8 mouse cellular contexts compared by ENCODE assay signal in the genomic region with DNA sequence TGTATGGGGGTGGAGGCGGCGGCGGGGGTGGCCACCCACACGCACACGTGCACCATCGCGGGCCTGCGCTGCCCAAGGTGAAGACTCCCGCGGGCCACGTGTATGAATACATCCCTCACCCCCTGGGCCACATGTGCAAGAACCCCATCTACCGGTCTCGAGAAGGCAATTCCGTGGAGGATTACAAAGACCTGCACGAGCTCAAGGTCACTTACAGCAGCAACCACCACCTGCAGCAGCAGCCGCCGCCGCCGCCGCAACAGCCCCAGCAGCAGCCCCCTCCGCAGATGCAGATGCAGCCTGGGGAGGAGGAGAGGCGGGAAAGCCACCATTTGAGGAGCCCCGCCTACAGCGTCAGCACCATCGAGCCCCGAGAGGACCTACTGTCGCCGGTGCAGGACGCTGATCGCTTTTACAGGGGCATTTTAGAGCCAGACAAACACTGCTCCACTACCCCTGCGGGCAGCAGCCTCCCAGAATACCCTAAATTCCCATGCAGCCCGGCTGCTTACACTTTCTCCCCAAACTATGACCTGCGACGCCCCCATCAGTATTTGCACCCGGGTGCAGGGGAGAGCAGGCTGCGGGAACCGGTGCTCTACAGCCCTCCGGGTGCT. TPM values are rescaled to one million over a fixed set of nuclear protein-coding genes. Genes with fewer than 3 reads are reported as not detected.
A peak's percentile ranks its signal among the peaks of the same experiment; 100 is the strongest.
DNase-seq lines count a peak whose midpoint lies in the region; ATAC-seq and TF ChIP-seq lines count a peak whose summit lies in the region.

No protein-coding gene starts in this region.

- intact Hi-C loops in left cerebral cortex, adult 2 months (cut with DNase I) = no loop called here

- ATAC-seq in forebrain, embryonic 16.5 days = peak; percentile 68
- peak; percentile 58 for ATAC-seq in midbrain, postnatal 0 days (ENCODE audit: low FRiP score)

- peak overlapping the region; percentile 88 for H3K4me2 ChIP-seq in forebrain, embryonic 16.5 days (ENCODE audit: low read length)
- H3K4me2 ChIP-seq in midbrain, postnatal 0 days (ENCODE audit: low read depth, low read length, poor library complexity, severe bottlenecking) = peak overlapping the region; percentile 80

- H3K9me3 ChIP-seq in forebrain, embryonic 16.5 days (ENCODE audit: control insufficient read depth, low read length) = no peaks in the 10 kb centered on the region
- no peaks in the 10 kb centered on the region for H3K9me3 ChIP-seq in midbrain, postnatal 0 days (ENCODE audit: low read length)

- peak; percentile 5 for DNase-seq in kidney, adult 18-20 months
- DNase-seq in kidney, postnatal 14 days = no peak
- DNase-seq in cerebellum, adult 18-20 months = peak; percentile 39 to 51
- DNase-seq in left cerebral cortex, adult 2 months (ENCODE audit: extremely low spot score in 1 of 2, low spot score in 2 of 2) = peak; percentile 51 to 61
- DNase-seq in midbrain, postnatal 0 days (ENCODE audit: low spot score) = peak; percentile 45
- no peak for DNase-seq in thymus, postnatal 14 days
- no peak for DNase-seq in lung, postnatal 36 days

- H3K9ac ChIP-seq in forebrain, embryonic 16.5 days (replicated peaks; ENCODE audit: low read depth, low read length) = peak overlapping the region; percentile 72
- peak overlapping the region; percentile 42; the same call in 1 of the 2 replicates for H3K9ac ChIP-seq in midbrain, postnatal 0 days (replicated peaks; ENCODE audit: low read length, poor library complexity, severe bottlenecking)

- no peak for TF ChIP-seq CTCF in left cerebral cortex, adult 2 months (IDR thresholded peaks at IDR 0.05)
- TF ChIP-seq CTCF in midbrain, postnatal 0 days (IDR thresholded peaks at IDR 0.05) = peak; percentile 13; the same call in 1 of the 2 replicates

- H3K4me3 ChIP-seq in forebrain, embryonic 16.5 days (replicated peaks; ENCODE audit: low read length) = peak overlapping the region; percentile 55
- H3K4me3 ChIP-seq in left cerebral cortex, adult 2 months = peak overlapping the region; percentile 52
- peak overlapping the region; percentile 42 for H3K4me3 ChIP-seq in midbrain, postnatal 0 days (ENCODE audit: low read depth, low read length)

- no peaks in the 10 kb centered on the region for H3K36me3 ChIP-seq in forebrain, embryonic 16.5 days (ENCODE audit: control insufficient read depth, insufficient read depth)
- peaks cover 4% of the 10 kb centered on the region; the same call in 1 of the 2 replicates for H3K36me3 ChIP-seq in midbrain, postnatal 0 days (ENCODE audit: insufficient read depth, low read length)

- H3K4me1 ChIP-seq in forebrain, embryonic 16.5 days (replicated peaks; ENCODE audit: control insufficient read depth, insufficient read depth, low read length) = peaks cover 22% of the 10 kb centered on the region
- no peaks in the 10 kb centered on the region for H3K4me1 ChIP-seq in midbrain, postnatal 0 days (ENCODE audit: insufficient read depth, low read length)

- no peaks in the 10 kb centered on the region for H3K27me3 ChIP-seq in forebrain, embryonic 16.5 days (replicated peaks; ENCODE audit: control insufficient read depth, insufficient read depth, low read length)
- no peaks in the 10 kb centered on the region for H3K27me3 ChIP-seq in midbrain, postnatal 0 days (ENCODE audit: insufficient read depth, low read length)

- WGBS in forebrain, embryonic 16.5 days = under 1% methylated on average over 38 of the region's 38 CpGs
- 2% methylated on average over 37 of the region's 38 CpGs for WGBS in midbrain, postnatal 0 days

- H3K27ac ChIP-seq in forebrain, embryonic 16.5 days (ENCODE audit: low read length) = no peak overlapping the region
- H3K27ac ChIP-seq in left cerebral cortex, adult 2 months = peak overlapping the region; percentile 75
- H3K27ac ChIP-seq in midbrain, postnatal 0 days (ENCODE audit: low read depth, low read length) = no peak overlapping the region

RNA-seq across cellular contexts. Expression of a gene that starts 6.3 kb away (rescaled TPM):
- 26.4 and 26.8 TPM in 2 replicates for polyA plus RNA-seq in forebrain, embryonic 16.5 days (2015; fragmentation: Nextera tagmentation; extraction: Ambion mirVana)
- total RNA-seq in left cerebral cortex, adult 2 months (2021) = 10 to 100 TPM; 73.7 to 87.0 TPM
- total RNA-seq in midbrain, postnatal 0 days (2014; rRNA removed) = 55.0 and 55.5 TPM in 2 replicates
- polyA plus RNA-seq in midbrain, postnatal 0 days (2015; fragmentation: Nextera tagmentation; extraction: Ambion mirVana) = 30.4 and 31.0 TPM in 2 replicates

Comparison
In these comparisons a context has a peak if more than half of its experiments do, and no peak if none do; other contexts are left out.
1. DNase-seq: peak in kidney, adult 18-20 months (single experiment), cerebellum, adult 18-20 months (2 of 2), left cerebral cortex, adult 2 months (2 of 2) and midbrain, postnatal 0 days (single experiment); none in kidney, postnatal 14 days (single experiment), thymus, postnatal 14 days (single experiment) and lung, postnatal 36 days (single experiment).
2. Peak in every context shown above with its lines, with median percentiles within 50 percentile points of each other: H3K4me3 ChIP-seq.